Mouse (Mus musculus) bone marrow macrophage, adult 2 months (primary cell): ENCODE data around the gene Ccl5.

ENCODE experiments used
- CTCF ChIP-seq: IDR thresholded peaks from 2 replicates; pipeline ENCODE4 v1.5.1; 2012; ENCODE audit warnings: low read depth, mild to moderate bottlenecking, low read length, moderate library complexity
- POLR2A ChIP-seq: IDR thresholded peaks from 2 replicates; pipeline ENCODE4 v1.6.1; 2012; ENCODE audit warnings: mild to moderate bottlenecking, low read depth, low read length, borderline replicate concordance

DNA sequence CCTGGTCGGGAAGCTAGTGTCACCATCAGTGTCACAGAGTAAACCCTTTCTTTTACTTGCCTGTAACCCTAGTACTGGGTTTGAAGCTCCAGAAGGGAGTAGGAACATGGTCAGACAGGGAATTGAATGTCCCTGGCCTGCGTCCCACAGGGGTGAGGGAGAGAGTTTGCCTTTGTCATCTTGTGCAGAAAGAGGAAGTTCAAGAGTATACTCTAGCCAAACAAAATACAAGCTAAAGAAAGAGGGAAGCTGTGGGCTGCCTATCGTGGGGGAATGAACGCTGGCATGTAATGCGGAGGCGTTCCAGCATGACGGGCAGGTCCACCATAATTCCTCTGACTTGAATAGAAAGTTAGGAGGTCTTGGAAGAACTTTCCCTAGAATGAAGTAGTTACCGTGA, 41.9 kb upstream of the Ccl5 start:
- TF ChIP-seq CTCF (no peak), POLR2A (no peak)
